Comparison of ENCODE assay signal across 10 mouse cellular contexts in the genomic region with DNA sequence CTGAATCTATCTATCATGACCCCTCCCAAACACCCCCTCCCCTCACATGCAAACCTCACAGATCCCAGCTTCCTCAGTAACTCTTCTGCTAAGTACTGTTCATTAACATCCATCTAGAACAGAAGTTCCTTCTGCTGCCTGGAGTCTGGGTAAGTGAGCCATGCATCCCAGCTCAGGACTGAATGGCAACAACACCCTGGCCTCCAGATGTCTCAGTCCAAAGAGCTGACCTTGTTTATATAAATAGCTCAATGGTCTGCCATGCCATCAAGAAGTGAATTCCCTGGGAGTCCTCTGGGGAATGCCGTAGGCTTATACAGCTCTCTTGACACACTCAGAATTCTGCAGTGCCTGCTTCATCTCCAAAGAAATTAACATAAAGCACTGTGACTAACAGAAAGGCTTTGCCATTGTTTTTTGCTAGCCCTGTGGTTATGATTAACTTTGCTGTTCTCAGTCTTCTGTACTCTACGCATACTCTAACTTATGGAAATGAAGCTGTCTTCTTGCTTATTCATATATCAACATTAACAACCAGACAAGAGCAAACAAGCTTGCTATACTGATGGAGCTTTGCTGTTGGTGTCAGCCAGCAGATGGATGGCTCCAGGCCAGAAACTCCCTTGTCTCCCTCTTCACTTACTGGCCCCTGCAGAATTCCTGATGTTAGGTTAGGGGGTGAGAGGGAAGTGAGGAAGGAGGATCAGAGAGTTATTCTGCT.
A peak's percentile ranks its signal among the peaks of the same experiment; 100 is the strongest.
DNase-seq lines count a peak whose midpoint lies in the region; ATAC-seq and TF ChIP-seq lines count a peak whose summit lies in the region.
"Had no signal": no experiment of that assay in that cellular context is flagged by ENCODE, and none has a peak within 500 bp of the region (broad histone marks: within the 10 kb centered on the region; RNA-seq: fewer than 3 reads in every experiment).

No protein-coding gene starts in this region.

- H3K4me3 ChIP-seq in forebrain, embryonic 16.5 days (replicated peaks; ENCODE audit: low read length), result no peak overlapping the region
- H3K4me3 ChIP-seq in midbrain, postnatal 0 days (ENCODE audit: low read depth, low read length), result no peak overlapping the region

- no peak for TF ChIP-seq CTCF in midbrain, postnatal 0 days (IDR thresholded peaks at IDR 0.05)

- no peaks in the 10 kb centered on the region for H3K36me3 ChIP-seq in forebrain, embryonic 16.5 days (ENCODE audit: control insufficient read depth, insufficient read depth)
- H3K36me3 ChIP-seq in midbrain, postnatal 0 days (ENCODE audit: insufficient read depth, low read length), result no peaks in the 10 kb centered on the region

- H3K4me1 ChIP-seq in forebrain, embryonic 16.5 days (replicated peaks; ENCODE audit: control insufficient read depth, insufficient read depth, low read length), result peaks cover 11% of the 10 kb centered on the region
- peaks cover 3% of the 10 kb centered on the region; the same call in 1 of the 2 replicates for H3K4me1 ChIP-seq in midbrain, postnatal 0 days (ENCODE audit: insufficient read depth, low read length)

- H3K27me3 ChIP-seq in forebrain, embryonic 16.5 days (replicated peaks; ENCODE audit: control insufficient read depth, insufficient read depth, low read length), result no peaks in the 10 kb centered on the region
- no peaks in the 10 kb centered on the region for H3K27me3 ChIP-seq in midbrain, postnatal 0 days (ENCODE audit: insufficient read depth, low read length)

- peak; percentile 4 for DNase-seq in embryo, embryonic 10 days (ENCODE audit: low spot score)
- no peak for DNase-seq in embryo, embryonic 9.5 days (ENCODE audit: extremely low spot score)
- DNase-seq in kidney, postnatal 4 days, result peak; percentile 15 to 26
- no peak for DNase-seq in kidney, postnatal 25 days
- peak; percentile 38 for DNase-seq in midbrain, postnatal 0 days (ENCODE audit: low spot score)
- no peak for DNase-seq in spleen, postnatal 4 days (ENCODE audit: low spot score in 2 of 2)
- DNase-seq: adrenal gland, adult 8-10 months; liver, postnatal 0 days had no signal

- peak; percentile 76 for ATAC-seq in forebrain, embryonic 16.5 days
- peak; percentile 72 for ATAC-seq in midbrain, postnatal 0 days (ENCODE audit: low FRiP score)
- ATAC-seq in erythroblast, adult 5-6 weeks (replicated peaks; ENCODE audit: low FRiP score, poor library complexity, severe bottlenecking), result no peak
- ATAC-seq: liver, postnatal 0 days had no signal

- no peak overlapping the region for H3K4me2 ChIP-seq in forebrain, embryonic 16.5 days (ENCODE audit: low read length)
- H3K4me2 ChIP-seq in midbrain, postnatal 0 days (ENCODE audit: low read depth, low read length, poor library complexity, severe bottlenecking), result no peak overlapping the region

- no peaks in the 10 kb centered on the region for H3K9me3 ChIP-seq in forebrain, embryonic 16.5 days (ENCODE audit: control insufficient read depth, low read length)
- no peaks in the 10 kb centered on the region for H3K9me3 ChIP-seq in midbrain, postnatal 0 days (ENCODE audit: low read length)

- WGBS in forebrain, embryonic 16.5 days, result 33% methylated on average over 2 of the region's 2 CpGs
- 29% methylated on average over 2 of the region's 2 CpGs for WGBS in midbrain, postnatal 0 days

- no peak overlapping the region for H3K9ac ChIP-seq in forebrain, embryonic 16.5 days (replicated peaks; ENCODE audit: low read depth, low read length)
- no peak overlapping the region for H3K9ac ChIP-seq in midbrain, postnatal 0 days (replicated peaks; ENCODE audit: low read length, poor library complexity, severe bottlenecking)
- H3K9ac ChIP-seq: liver, postnatal 0 days had no signal

- H3K27ac ChIP-seq in forebrain, embryonic 16.5 days (ENCODE audit: low read length), result 0 out of 2 replicates have a peak overlapping the region, but pooled peaks have one; percentile 12
- H3K27ac ChIP-seq in midbrain, postnatal 0 days (ENCODE audit: low read depth, low read length), result no peak overlapping the region

Comparison
In these comparisons a context has a peak if more than half of its experiments do, and no peak if none do; other contexts are left out.
1. DNase-seq: peak in embryo, embryonic 10 days (single experiment), kidney, postnatal 4 days (2 of 2) and midbrain, postnatal 0 days (single experiment); none in embryo, embryonic 9.5 days (single experiment), kidney, postnatal 25 days (0 of 2) and spleen, postnatal 4 days (0 of 2).